Mouse (Mus musculus): Measurements from ENCODE around the gene Hoxb7. TPM values are rescaled to one million over a fixed set of nuclear protein-coding genes. Genes with fewer than 3 reads are reported as not detected.

The Hoxb7 gene
- polyA plus RNA-seq, 1 experiment from 2014 or later, result 0.18 TPM

MicroRNAs within 50 kb of the gene (microRNA counts, 519-probe panel; counts per million panel counts)
- microRNA mmu-miR-10a, result 4,184 counts per million, percentile 79 among the panel's probes with 10 or more counts
- 582 counts per million, percentile 70 among the panel's probes with 10 or more counts for microRNA mmu-miR-196a

Small RNA genes lying within 50 kb of the gene (microRNA-seq; reads per million reads assigned to microRNA genes)
- gene Mir10a, result 12,246 reads per million, percentile 94 among the genes with 10 or more reads in this experiment
- gene Mir196a-1, result not detected

Other genes with a start within 250 kb of the Hoxb7 start
- 26.4 and 27.2 TPM in 2 replicates for gene Ube2z, start 221.2 kb upstream of the Hoxb7 start, polyA plus RNA-seq (2016; fragmentation: Nextera tagmentation; extraction: Ambion mirVana)
- 657 and 705 TPM in 2 replicates for gene Atp5g1, start 211.0 kb upstream of the Hoxb7 start, polyA plus RNA-seq (2016; fragmentation: Nextera tagmentation; extraction: Ambion mirVana)
- gene Calcoco2, start 174.7 kb upstream of the Hoxb7 start, polyA plus RNA-seq (2016; fragmentation: Nextera tagmentation; extraction: Ambion mirVana), result not detected in 2 replicates
- gene Ttll6, start 152.8 kb upstream of the Hoxb7 start, polyA plus RNA-seq (2016; fragmentation: Nextera tagmentation; extraction: Ambion mirVana), result not detected in 2 replicates
- not detected in 2 replicates for gene Hoxb13, start 92.3 kb upstream of the Hoxb7 start, polyA plus RNA-seq (2016; fragmentation: Nextera tagmentation; extraction: Ambion mirVana)
- not detected in 2 replicates for gene Hoxb9, start 15.2 kb upstream of the Hoxb7 start, polyA plus RNA-seq (2016; fragmentation: Nextera tagmentation; extraction: Ambion mirVana)
- gene Hoxb8, start 4.7 kb upstream of the Hoxb7 start, polyA plus RNA-seq (2016; fragmentation: Nextera tagmentation; extraction: Ambion mirVana), result not detected in 2 replicates
- 0.30 TPM in 2 replicates for gene Hoxb6, start 5.9 kb downstream of the Hoxb7 start, polyA plus RNA-seq (2016; fragmentation: Nextera tagmentation; extraction: Ambion mirVana)
- gene Hoxb5, start 16.7 kb downstream of the Hoxb7 start, polyA plus RNA-seq (2016; fragmentation: Nextera tagmentation; extraction: Ambion mirVana), result 1.3 and 1.5 TPM in 2 replicates
- 0.62 and 0.66 TPM in 2 replicates for gene Hoxb4, start 31.6 kb downstream of the Hoxb7 start, polyA plus RNA-seq (2016; fragmentation: Nextera tagmentation; extraction: Ambion mirVana)
- 0.31 and 0.36 TPM in 2 replicates for gene Hoxb3, start 36.7 kb downstream of the Hoxb7 start, polyA plus RNA-seq (2016; fragmentation: Nextera tagmentation; extraction: Ambion mirVana)
- gene Hoxb2, start 63.9 kb downstream of the Hoxb7 start, polyA plus RNA-seq (2016; fragmentation: Nextera tagmentation; extraction: Ambion mirVana), result 4.4 and 4.6 TPM in 2 replicates
- 0.14 and 0.22 TPM in 2 replicates for gene Hoxb1, start 79.1 kb downstream of the Hoxb7 start, polyA plus RNA-seq (2016; fragmentation: Nextera tagmentation; extraction: Ambion mirVana)
- gene Skap1, start 178.0 kb downstream of the Hoxb7 start, polyA plus RNA-seq (2016; fragmentation: Nextera tagmentation; extraction: Ambion mirVana), result 0.14 and 0.51 TPM in 2 replicates

Measured in liver, embryonic 12.5 days (tissue).